9 mouse cellular contexts compared by ENCODE assay signal in genomic region chr12:69538362-69538950, GRCm38 (mm10). TPM values are rescaled to one million over a fixed set of nuclear protein-coding genes. Genes with fewer than 3 reads are reported as not detected.
DNase-seq lines count a peak whose midpoint lies in the region; ATAC-seq and TF ChIP-seq lines count a peak whose summit lies in the region.
"Had no signal": no experiment of that assay in that cellular context is flagged by ENCODE, and none has a peak within 500 bp of the region (broad histone marks: within the 10 kb centered on the region; RNA-seq: fewer than 3 reads in every experiment).

No protein-coding gene starts in this region.

- no peak overlapping the region for H3K4me3 ChIP-seq in kidney, adult 2 months (ENCODE audit: insufficient read depth, low read depth, low read length)
- H3K4me3 ChIP-seq in brown adipose tissue, adult 24 weeks (ENCODE audit: insufficient read depth, low read depth, low read length) = peak overlapping the region; percentile 54
- H3K4me3 ChIP-seq in heart, postnatal 0 days (ENCODE audit: low read depth, low read length) = peak overlapping the region; percentile 29

- H3K4me1 ChIP-seq in kidney, adult 2 months (ENCODE audit: control insufficient read depth, insufficient read depth, low read length) = 0 out of 2 replicates have a peak, but pooled peaks cover 5% of the 10 kb centered on the region
- peaks cover 24% of the 10 kb centered on the region for H3K4me1 ChIP-seq in brown adipose tissue, adult 24 weeks (ENCODE audit: control insufficient read depth, insufficient read depth, insufficient read length, low read length)
- peaks cover 22% of the 10 kb centered on the region for H3K4me1 ChIP-seq in heart, postnatal 0 days (ENCODE audit: control insufficient read depth, insufficient read depth)

- DNase-seq in kidney, adult 2 months = no peak
- no peak for DNase-seq in kidney, adult 11 months
- DNase-seq in heart, postnatal 0 days (ENCODE audit: low spot score) = no peak
- no peak for DNase-seq in embryo, embryonic 9.5 days (ENCODE audit: extremely low spot score)
- DNase-seq in urinary bladder, postnatal 36 days (ENCODE audit: low spot score in 2 of 2) = no peak

- TF ChIP-seq EP300 in heart, postnatal 0 days (IDR thresholded peaks at IDR 0.05; ENCODE audit: low read depth) = no peak

- H3K9me3 ChIP-seq in heart, postnatal 0 days (replicated peaks; ENCODE audit: control insufficient read depth, low read length) = no peaks in the 10 kb centered on the region

- no peak for TF ChIP-seq CTCF in kidney, adult 2 months (conservative IDR thresholded peaks at IDR 0.05; ENCODE audit: insufficient read depth, insufficient read length, low read depth, low read length)
- no peak for TF ChIP-seq CTCF in heart, postnatal 0 days (IDR thresholded peaks at IDR 0.05; ENCODE audit: low read depth)

- 67% methylated on average over 4 of the region's 4 CpGs for WGBS in kidney, adult 2 months
- WGBS in heart, postnatal 0 days = 46% methylated on average over 4 of the region's 4 CpGs

- H3K27ac ChIP-seq in kidney, adult 2 months (ENCODE audit: insufficient read depth, low read depth, low read length) = peak overlapping the region; percentile 78; the same call in 1 of the 2 replicates
- peak overlapping the region; percentile 93 for H3K27ac ChIP-seq in brown adipose tissue, adult 24 weeks (replicated peaks; ENCODE audit: low read depth, low read length)
- H3K27ac ChIP-seq in heart, postnatal 0 days (ENCODE audit: low read depth) = peak overlapping the region; percentile 89

- no peaks in the 10 kb centered on the region for H3K27me3 ChIP-seq in kidney, adult 2 months (replicated peaks; ENCODE audit: control insufficient read depth, insufficient read depth, low read length)
- no peaks in the 10 kb centered on the region for H3K27me3 ChIP-seq in heart, postnatal 0 days (ENCODE audit: control insufficient read depth, insufficient read depth, low read length)
- H3K27me3 ChIP-seq: Patski had no signal

- H3K36me3 ChIP-seq in kidney, adult 2 months (ENCODE audit: control insufficient read depth, insufficient read depth, low read length) = no peaks in the 10 kb centered on the region
- H3K36me3 ChIP-seq in heart, postnatal 0 days (replicated peaks; ENCODE audit: control insufficient read depth, insufficient read depth, low read length) = no peaks in the 10 kb centered on the region

- no peak for TF ChIP-seq POLR2A in kidney, adult 2 months (IDR thresholded peaks at IDR 0.05; ENCODE audit: low read depth, low read length)

- ATAC-seq in heart, postnatal 0 days (ENCODE audit: insufficient read depth, low read depth) = no peak
- ATAC-seq in megakaryocyte progenitor cell, adult 5-6 weeks (replicated peaks; ENCODE audit: poor library complexity) = peak; percentile 38
- no peak for ATAC-seq in erythroid progenitor cell, adult 5-6 weeks (replicated peaks; ENCODE audit: low FRiP score, poor library complexity, severe bottlenecking)
- ATAC-seq: Patski had no signal

- peak overlapping the region; percentile 52 for H3K9ac ChIP-seq in heart, postnatal 0 days (replicated peaks; ENCODE audit: low read depth, low read length)

- H3K4me2 ChIP-seq in heart, postnatal 0 days (ENCODE audit: low read depth, low read length) = peak overlapping the region; percentile 61

RNA-seq across cellular contexts. Expression of gene Vcpkmt, which starts 44.4 kb away (rescaled TPM):
- polyA plus RNA-seq in kidney, adult 2 months (2012; rRNA removed) = 5.8 and 7.1 TPM in 2 replicates
- polyA plus RNA-seq in brown adipose tissue, adult 24 weeks (2012; ENCODE audit: insufficient read depth, insufficient read length, missing spikeins) = 4.1 and 5.2 TPM in 2 replicates
- total RNA-seq in heart, postnatal 0 days (2014; rRNA removed; ENCODE audit: low replicate concordance) = 2.2 and 9.2 TPM in 2 replicates
- 9.6 and 10.6 TPM in 2 replicates for polyA plus RNA-seq in heart, postnatal 0 days (2015; fragmentation: Nextera tagmentation; extraction: Ambion mirVana)
- total RNA-seq in megakaryocyte progenitor cell, adult 5-6 weeks (2015) = 15.0 and 15.3 TPM in 2 replicates
- total RNA-seq in megakaryocyte progenitor cell, adult 5-6 weeks (2017) = 10.5 and 17.5 TPM in 2 replicates
- total RNA-seq in erythroid progenitor cell, adult 5-6 weeks (2015; ENCODE audit: low replicate concordance) = 3.8 and 5.0 TPM in 2 replicates
- total RNA-seq in erythroid progenitor cell, adult 5-6 weeks (2017; ENCODE audit: low replicate concordance) = 1.7 TPM in 1 of 2 replicates, not detected in the other
